Comparison of ENCODE assay signal across 8 mouse cellular contexts in the genomic region with DNA sequence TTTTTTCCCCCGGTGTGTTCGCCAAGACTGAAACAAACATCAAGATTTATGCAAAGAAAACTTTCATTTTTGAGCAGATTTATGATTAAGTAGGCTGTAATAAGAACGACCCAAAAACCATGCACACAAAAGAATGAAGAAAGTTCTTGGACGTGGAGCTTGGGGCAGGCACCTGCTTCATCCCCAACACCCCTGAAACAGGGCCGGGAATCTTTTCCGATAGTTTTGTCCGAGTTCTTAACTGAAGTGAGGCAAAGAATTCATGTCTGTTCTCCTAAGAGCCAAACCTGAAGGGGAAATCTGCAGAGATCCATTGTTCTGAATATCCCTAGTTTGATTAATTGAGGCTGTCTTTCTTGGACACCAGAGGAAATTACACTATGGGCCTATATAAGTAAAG. TPM values are rescaled to one million over a fixed set of nuclear protein-coding genes. Genes with fewer than 3 reads are reported as not detected.
DNase-seq lines count a peak whose midpoint lies in the region; ATAC-seq and TF ChIP-seq lines count a peak whose summit lies in the region.

No protein-coding gene starts in this region.

- no peak for TF ChIP-seq POLR2A in thymus, adult 2 months (IDR thresholded peaks at IDR 0.05; ENCODE audit: control insufficient read depth, extremely low read depth, insufficient read depth, low read length, poor library complexity)

- ATAC-seq in limb, embryonic 11.5 days (ENCODE audit: insufficient number of reproducible peaks, low FRiP score, low TSS enrichment, low read depth), result no peak
- ATAC-seq in neural tube, embryonic 14.5 days (ENCODE audit: low read depth), result no peak

- no peak for TF ChIP-seq CTCF in left cerebral cortex, adult 2 months (IDR thresholded peaks at IDR 0.05)
- no peak for TF ChIP-seq CTCF in thymus, adult 2 months (IDR thresholded peaks at IDR 0.05; ENCODE audit: borderline replicate concordance, control insufficient read depth, extremely low read depth, insufficient read depth, low read length, poor library complexity)

- H3K9ac ChIP-seq in limb, embryonic 11.5 days (ENCODE audit: low read length), result no peak overlapping the region
- H3K9ac ChIP-seq in neural tube, embryonic 14.5 days (replicated peaks; ENCODE audit: low read depth, low read length), result no peak overlapping the region

- H3K27ac ChIP-seq in left cerebral cortex, adult 2 months, result no peak overlapping the region
- H3K27ac ChIP-seq in forebrain, embryonic 10.5 days, result 0 out of 2 replicates have a peak overlapping the region, but pooled peaks have one; percentile 98
- H3K27ac ChIP-seq in limb, embryonic 11.5 days (replicated peaks; ENCODE audit: low read depth, low read length), result no peak overlapping the region
- H3K27ac ChIP-seq in neural tube, embryonic 14.5 days (ENCODE audit: low read depth, low read length), result no peak overlapping the region
- no peak overlapping the region for H3K27ac ChIP-seq in thymus, adult 2 months (ENCODE audit: control insufficient read depth, insufficient read depth, low read length)

- intact Hi-C loops in left cerebral cortex, adult 2 months (cut with DNase I), result no loop called here
- intact Hi-C loops in left cerebral cortex, postnatal 14 days (cut with DNase I), result loop anchor here (5.0 kb wide), 1 partner anchor 69 kb away; no protein-coding TSS in a partner anchor

- 80% methylated on average over 7 of the region's 7 CpGs for WGBS in forebrain, embryonic 10.5 days
- WGBS in limb, embryonic 11.5 days, result 84% methylated on average over 7 of the region's 7 CpGs
- WGBS in neural tube, embryonic 14.5 days, result 57% methylated on average over 7 of the region's 7 CpGs
- WGBS in thymus, adult 2 months, result 60% methylated on average over 7 of the region's 7 CpGs

- H3K4me1 ChIP-seq in forebrain, embryonic 10.5 days, result peaks cover 26% of the 10 kb centered on the region
- H3K4me1 ChIP-seq in limb, embryonic 11.5 days (ENCODE audit: control insufficient read depth, insufficient read depth, low read length), result no peaks in the 10 kb centered on the region
- peaks cover 18% of the 10 kb centered on the region; the same call in 1 of the 2 replicates for H3K4me1 ChIP-seq in neural tube, embryonic 14.5 days (ENCODE audit: control insufficient read depth, insufficient read depth, low read length)
- H3K4me1 ChIP-seq in thymus, adult 2 months (replicated peaks; ENCODE audit: control insufficient read depth, insufficient read depth, low read length), result peaks cover 6% of the 10 kb centered on the region

- peak overlapping the region; percentile 60; the same call in 1 of the 2 replicates for H3K4me2 ChIP-seq in limb, embryonic 11.5 days (ENCODE audit: low read depth, severe bottlenecking)
- H3K4me2 ChIP-seq in neural tube, embryonic 14.5 days (ENCODE audit: low read depth, low read length), result peak overlapping the region; percentile 63

- peak overlapping the region; percentile 85 for H3K4me3 ChIP-seq in left cerebral cortex, adult 2 months
- H3K4me3 ChIP-seq in forebrain, embryonic 10.5 days, result peak overlapping the region; percentile 88
- peak overlapping the region; percentile 71 for H3K4me3 ChIP-seq in limb, embryonic 11.5 days (ENCODE audit: low read depth, low read length)
- H3K4me3 ChIP-seq in neural tube, embryonic 14.5 days (ENCODE audit: low read depth, low read length), result peak overlapping the region; percentile 68
- no peak overlapping the region for H3K4me3 ChIP-seq in thymus, adult 2 months (ENCODE audit: control insufficient read depth, insufficient read depth, low read length)

- DNase-seq in left cerebral cortex, adult 2 months (ENCODE audit: extremely low spot score in 1 of 2, low spot score in 2 of 2), result no peak
- no peak for DNase-seq in left cerebral cortex, postnatal 14 days (ENCODE audit: low spot score in 2 of 2)
- DNase-seq in forebrain, embryonic 10.5 days (ENCODE audit: extremely low spot score, low spot score), result no peak
- DNase-seq in limb, embryonic 11.5 days (ENCODE audit: low spot score), result no peak
- DNase-seq in thymus, adult 2 months, result no peak
- no peak for DNase-seq in adrenal gland, postnatal 14 days
- no peak for DNase-seq in kidney, adult 8-10 months

- no peaks in the 10 kb centered on the region for H3K27me3 ChIP-seq in forebrain, embryonic 10.5 days (ENCODE audit: poor library complexity, severe bottlenecking)
- no peaks in the 10 kb centered on the region for H3K27me3 ChIP-seq in limb, embryonic 11.5 days (ENCODE audit: control insufficient read depth, insufficient read depth, low read length)
- no peaks in the 10 kb centered on the region for H3K27me3 ChIP-seq in neural tube, embryonic 14.5 days (ENCODE audit: control insufficient read depth, insufficient read depth, low read length)
- no peaks in the 10 kb centered on the region for H3K27me3 ChIP-seq in thymus, adult 2 months (ENCODE audit: control insufficient read depth, insufficient read depth, low read length)

- H3K36me3 ChIP-seq in forebrain, embryonic 10.5 days (replicated peaks), result peaks cover 9% of the 10 kb centered on the region; the same call in 1 of the 2 replicates
- H3K36me3 ChIP-seq in limb, embryonic 11.5 days (ENCODE audit: control insufficient read depth, insufficient read depth, low read length), result no peaks in the 10 kb centered on the region
- H3K36me3 ChIP-seq in neural tube, embryonic 14.5 days (ENCODE audit: control insufficient read depth, insufficient read depth, low read length), result no peaks in the 10 kb centered on the region
- no peaks in the 10 kb centered on the region for H3K36me3 ChIP-seq in thymus, adult 2 months (ENCODE audit: control insufficient read depth, insufficient read depth, low read length)

- no peaks in the 10 kb centered on the region for H3K9me3 ChIP-seq in forebrain, embryonic 10.5 days
- H3K9me3 ChIP-seq in limb, embryonic 11.5 days (ENCODE audit: control insufficient read depth, low read length), result no peaks in the 10 kb centered on the region
- no peaks in the 10 kb centered on the region for H3K9me3 ChIP-seq in neural tube, embryonic 14.5 days (ENCODE audit: control insufficient read depth, low read length)

RNA-seq across cellular contexts. Expression of gene Dcp1b, which starts 1.1 kb away (rescaled TPM):
- 10 to 100 TPM; 17.8 to 19.8 TPM for total RNA-seq in left cerebral cortex, adult 2 months (2021)
- total RNA-seq in left cerebral cortex, postnatal 14 days (2021), result 10 to 100 TPM; 11.7 to 14.5 TPM
- 11.1 and 11.2 TPM in 2 replicates for polyA plus RNA-seq in forebrain, embryonic 10.5 days (2016; fragmentation: Nextera tagmentation; extraction: Ambion mirVana)
- polyA plus RNA-seq in limb, embryonic 11.5 days (2014; fragmentation: Nextera tagmentation; extraction: Ambion mirVana), result 6.4 and 7.9 TPM in 2 replicates
- 14.1 and 14.6 TPM in 2 replicates for polyA plus RNA-seq in neural tube, embryonic 14.5 days (2014; fragmentation: Nextera tagmentation; extraction: Ambion mirVana)
- polyA plus RNA-seq in thymus, adult 2 months (2012; rRNA removed), result 44.2 and 48.7 TPM in 2 replicates
- total RNA-seq in adrenal gland, postnatal 14 days (2021), result 10.2 and 14.0 TPM in 2 replicates

RNA-seq across cellular contexts. Expression of gene Cacna1c, which starts 20.1 kb away (rescaled TPM):
- 10 to 100 TPM; 69.1 to 73.9 TPM for total RNA-seq in left cerebral cortex, adult 2 months (2021)
- total RNA-seq in left cerebral cortex, postnatal 14 days (2021), result 10 to 100 TPM; 66.9 to 73.5 TPM
- polyA plus RNA-seq in forebrain, embryonic 10.5 days (2016; fragmentation: Nextera tagmentation; extraction: Ambion mirVana), result 1.8 and 2.0 TPM in 2 replicates
- 8.7 and 11.2 TPM in 2 replicates for polyA plus RNA-seq in limb, embryonic 11.5 days (2014; fragmentation: Nextera tagmentation; extraction: Ambion mirVana)
- polyA plus RNA-seq in neural tube, embryonic 14.5 days (2014; fragmentation: Nextera tagmentation; extraction: Ambion mirVana), result 12.0 and 13.7 TPM in 2 replicates
- 0.66 and 4.8 TPM in 2 replicates for polyA plus RNA-seq in thymus, adult 2 months (2012; rRNA removed)
- 58.2 and 66.2 TPM in 2 replicates for total RNA-seq in adrenal gland, postnatal 14 days (2021)
